Mouse (Mus musculus) lung, postnatal 0 days (tissue): ENCODE measurements around the gene Fam25c. TPM values are rescaled to one million over a fixed set of nuclear protein-coding genes. Genes with fewer than 3 reads are reported as not detected.
A peak's percentile ranks its signal among the peaks of the same experiment; 100 is the strongest.

Source experiments
- ATAC-seq: fragments of 200-750 bp; cut with Nextera tagmentation; 2 replicates; pipeline ENCODE4 v1.8.0; 2017; ENCODE audit warnings: moderate library complexity
- DNase-seq: peaks from one replicate; pipeline ENCODE4 v3.0.0-alpha.2; 2016; ENCODE audit warnings: low spot score
- H3K27ac ChIP-seq: fragments of 300-500 bp; sonication (generic); 2 replicates; pipeline ENCODE4 v1.5.1; 2014; ENCODE audit warnings: antibody characterized with exemption, mild to moderate bottlenecking, low read length, mixed read lengths
- H3K27me3 ChIP-seq: fragments of 300-500 bp; sonication (generic); replicated peaks from 2 replicates; pipeline ENCODE4 v1.6.1; 2014; ENCODE audit warnings: low read length, mixed read lengths; ENCODE audit not compliant: insufficient read depth
- H3K36me3 ChIP-seq: fragments of 300-500 bp; sonication (generic); 2 replicates; pipeline ENCODE4 v1.6.1; 2014; ENCODE audit warnings: low read length, mixed read lengths; ENCODE audit not compliant: insufficient read depth
- H3K4me1 ChIP-seq: fragments of 300-500 bp; sonication (generic); 2 replicates; pipeline ENCODE4 v1.6.1; 2014; ENCODE audit warnings: antibody characterized with exemption, low read depth, low read length, mixed read lengths; ENCODE audit not compliant: insufficient read depth
- H3K4me2 ChIP-seq: fragments of 300-500 bp; sonication (generic); replicated peaks from 2 replicates; pipeline ENCODE4 v1.6.1; 2014; ENCODE audit warnings: low read depth, mild to moderate bottlenecking, low read length, moderate library complexity, mixed read lengths
- H3K4me3 ChIP-seq: fragments of 300-500 bp; sonication (generic); 2 replicates; pipeline ENCODE4 v1.5.1; 2014; ENCODE audit warnings: low read depth, low read length
- H3K9ac ChIP-seq: fragments of 300-500 bp; sonication (generic); replicated peaks from 2 replicates; pipeline ENCODE4 v1.6.1; 2014; ENCODE audit warnings: low read depth, mild to moderate bottlenecking
- H3K9me3 ChIP-seq: fragments of 300-500 bp; sonication (generic); 2 replicates; pipeline ENCODE4 v1.6.1; 2016; ENCODE audit warnings: low read length, mixed read lengths
- CTCF ChIP-seq: IDR thresholded peaks from 2 replicates; pipeline ENCODE4 v1.5.1; 2016; ENCODE audit warnings: antibody characterized with exemption, mild to moderate bottlenecking
- EP300 ChIP-seq: IDR thresholded peaks from 2 replicates; pipeline ENCODE4 v1.6.1; 2016; ENCODE audit warnings: antibody characterized with exemption, mild to moderate bottlenecking, control low read depth
- WGBS: fragments of 180-500 bp; shearing (Covaris S2); extraction: QIAGEN DNeasy Blood & Tissue Kit; methylation state at CpG from one replicate; pipeline ENCODE4 v1.1.7; 2014; 5-methylcytosine and 5-hydroxymethylcytosine counted together
- polyA plus RNA-seq: library from polyadenylated mRNA; unstranded; fragments of >200 nt; fragmentation: Nextera tagmentation; extraction: Ambion mirVana; gene quantifications from 2 replicates; pipeline ENCODE4 v1.2.1, GENCODE M21; 2015

Fam25c gene
- polyA plus RNA-seq, 1 experiment from 2014 or later, result 0.45 TPM

DNA sequence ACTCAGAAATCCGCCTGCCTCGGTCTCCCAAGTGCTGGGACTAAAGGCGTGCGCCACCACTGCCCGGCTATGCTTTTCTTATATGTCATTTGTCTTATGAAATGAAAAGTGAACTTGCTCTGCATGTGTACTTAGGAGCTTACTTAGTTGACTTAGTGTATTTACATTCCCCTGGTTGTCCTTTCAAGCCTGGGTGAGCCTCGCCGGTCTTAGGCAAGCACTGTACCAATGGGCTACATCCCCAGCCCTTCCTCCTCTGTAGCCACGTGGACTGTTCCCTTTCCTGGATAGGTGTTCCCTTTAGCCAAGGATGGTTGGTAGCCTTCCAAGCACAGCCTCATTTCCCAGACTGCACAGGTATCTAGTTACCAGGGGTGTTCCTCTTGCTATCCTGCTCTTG, 6.2 kb downstream of the Fam25c start:
- Histone ChIP-seq H3K4me2 (no peak overlapping the region), H3K36me3 (no peaks in the 10 kb centered on the region), H3K4me3 (no peak overlapping the region), H3K9me3 (no peaks in the 10 kb centered on the region), H3K9ac (no peak overlapping the region), H3K4me1 (no peaks in the 10 kb centered on the region), H3K27me3 (no peaks in the 10 kb centered on the region), H3K27ac (no peak overlapping the region)
- ATAC-seq (peak; percentile 91), DNase-seq (peak; percentile 79)
- WGBS, result 57% methylated on average over 8 of the region's 8 CpGs
- TF ChIP-seq CTCF (no peak), EP300 (peak; percentile 61)

DNA sequence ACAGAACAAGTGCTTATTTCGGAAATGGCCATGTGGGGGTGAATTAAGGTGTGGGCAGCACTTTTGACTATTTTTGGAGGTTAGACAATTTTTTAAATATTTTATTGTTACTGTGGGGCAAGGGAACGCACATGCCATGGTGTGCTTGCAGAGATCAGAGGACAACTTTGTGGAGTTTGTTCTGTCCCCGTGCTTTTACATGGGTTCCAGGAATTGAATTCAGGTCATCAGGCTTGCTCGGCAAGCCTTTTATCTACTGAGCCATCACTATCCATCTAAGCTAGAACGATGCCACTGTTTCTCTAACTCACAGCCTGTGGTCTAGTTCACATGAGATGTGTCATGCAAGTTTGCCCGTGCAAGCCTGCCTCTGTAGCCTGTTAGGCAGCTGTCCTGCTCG, 6.9 kb downstream of the Fam25c start:
- ATAC-seq (no peak), DNase-seq (no peak)
- Histone ChIP-seq H3K4me2 (no peak overlapping the region), H3K4me1 (no peaks in the 10 kb centered on the region), H3K36me3 (no peaks in the 10 kb centered on the region), H3K9ac (no peak overlapping the region), H3K9me3 (no peaks in the 10 kb centered on the region), H3K4me3 (no peak overlapping the region), H3K27ac (no peak overlapping the region), H3K27me3 (no peaks in the 10 kb centered on the region)
- 61% methylated on average over 7 of the region's 7 CpGs for WGBS
- TF ChIP-seq CTCF (no peak), EP300 (no peak)

GRCm38 (mm10) chr14:34347084-34347483, 8.1 kb downstream of the Fam25c start:
- Histone ChIP-seq H3K9me3 (no peaks in the 10 kb centered on the region), H3K36me3 (no peaks in the 10 kb centered on the region), H3K9ac (no peak overlapping the region), H3K27me3 (no peaks in the 10 kb centered on the region), H3K4me1 (no peaks in the 10 kb centered on the region), H3K4me2 (no peak overlapping the region), H3K27ac (no peak overlapping the region), H3K4me3 (no peak overlapping the region)
- no peak for TF ChIP-seq EP300
- TF ChIP-seq CTCF, result no peak
- no peak for DNase-seq
- WGBS, result 94% methylated on average over 5 of the region's 5 CpGs
- no peak for ATAC-seq

GRCm38 (mm10) chr14:34345771-34346566, 9.3 kb downstream of the Fam25c start:
- TF ChIP-seq EP300 (no peak), CTCF (peak; percentile 68)
- no peaks in the 10 kb centered on the region for H3K27me3 ChIP-seq
- ATAC-seq (peak; percentile 65), DNase-seq (peak; percentile 81)
- H3K4me2 ChIP-seq, result no peak overlapping the region
- no peaks in the 10 kb centered on the region for H3K4me1 ChIP-seq
- no peak overlapping the region for H3K27ac ChIP-seq
- no peak overlapping the region for H3K4me3 ChIP-seq
- no peak overlapping the region for H3K9ac ChIP-seq
- 45% methylated on average over 12 of the region's 12 CpGs for WGBS
- no peaks in the 10 kb centered on the region for H3K9me3 ChIP-seq
- no peaks in the 10 kb centered on the region for H3K36me3 ChIP-seq

- Histone ChIP-seq H3K36me3 (peaks cover 5% of the 10 kb centered on the region; the same call in 1 of the 2 replicates), H3K27ac (no peak overlapping the region), H3K4me1 (no peaks in the 10 kb centered on the region), H3K4me2 (no peak overlapping the region), H3K27me3 (no peaks in the 10 kb centered on the region), H3K4me3 (no peak overlapping the region), H3K9ac (no peak overlapping the region), H3K9me3 (no peaks in the 10 kb centered on the region)
- TF ChIP-seq EP300 (no peak), CTCF (no peak)
- no peak for ATAC-seq
- 92% methylated on average over 5 of the region's 5 CpGs for WGBS
- DNase-seq, result no peak
These were observed 10.9 kb downstream of the Fam25c start for GRCm38 (mm10) chr14:34344361-34344760.

DNA sequence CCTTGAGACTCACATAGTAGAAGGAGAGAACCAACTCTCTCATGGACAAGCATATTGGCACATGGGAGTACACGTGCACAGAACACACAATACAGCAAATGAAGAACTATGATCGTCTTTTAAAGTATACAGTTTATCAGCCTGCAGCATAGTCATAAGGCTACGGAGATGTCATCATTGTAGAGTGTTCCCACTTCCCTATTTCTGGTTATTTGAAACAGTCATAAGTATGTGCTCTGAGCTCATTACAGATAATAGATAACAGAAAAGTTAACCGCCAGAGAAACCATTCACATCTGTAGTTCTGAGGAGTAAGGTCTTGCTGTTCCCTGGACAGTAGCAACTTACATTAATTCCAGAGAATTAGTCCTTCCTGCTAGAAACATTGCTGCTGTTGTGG, 12.2 kb downstream of the Fam25c start:
- no peak overlapping the region for H3K4me2 ChIP-seq
- TF ChIP-seq EP300 (no peak), CTCF (no peak)
- H3K4me3 ChIP-seq, result no peak overlapping the region
- WGBS, result 90% methylated on average over 4 of the region's 4 CpGs
- no peaks in the 10 kb centered on the region for H3K27me3 ChIP-seq
- no peak overlapping the region for H3K9ac ChIP-seq
- DNase-seq (no peak), ATAC-seq (no peak)
- H3K27ac ChIP-seq, result no peak overlapping the region
- H3K36me3 ChIP-seq, result peaks cover 11% of the 10 kb centered on the region; the same call in 1 of the 2 replicates
- H3K9me3 ChIP-seq, result no peaks in the 10 kb centered on the region
- no peaks in the 10 kb centered on the region for H3K4me1 ChIP-seq
